Comparison of ENCODE assay signal across 7 mouse cellular contexts in the genomic region with DNA sequence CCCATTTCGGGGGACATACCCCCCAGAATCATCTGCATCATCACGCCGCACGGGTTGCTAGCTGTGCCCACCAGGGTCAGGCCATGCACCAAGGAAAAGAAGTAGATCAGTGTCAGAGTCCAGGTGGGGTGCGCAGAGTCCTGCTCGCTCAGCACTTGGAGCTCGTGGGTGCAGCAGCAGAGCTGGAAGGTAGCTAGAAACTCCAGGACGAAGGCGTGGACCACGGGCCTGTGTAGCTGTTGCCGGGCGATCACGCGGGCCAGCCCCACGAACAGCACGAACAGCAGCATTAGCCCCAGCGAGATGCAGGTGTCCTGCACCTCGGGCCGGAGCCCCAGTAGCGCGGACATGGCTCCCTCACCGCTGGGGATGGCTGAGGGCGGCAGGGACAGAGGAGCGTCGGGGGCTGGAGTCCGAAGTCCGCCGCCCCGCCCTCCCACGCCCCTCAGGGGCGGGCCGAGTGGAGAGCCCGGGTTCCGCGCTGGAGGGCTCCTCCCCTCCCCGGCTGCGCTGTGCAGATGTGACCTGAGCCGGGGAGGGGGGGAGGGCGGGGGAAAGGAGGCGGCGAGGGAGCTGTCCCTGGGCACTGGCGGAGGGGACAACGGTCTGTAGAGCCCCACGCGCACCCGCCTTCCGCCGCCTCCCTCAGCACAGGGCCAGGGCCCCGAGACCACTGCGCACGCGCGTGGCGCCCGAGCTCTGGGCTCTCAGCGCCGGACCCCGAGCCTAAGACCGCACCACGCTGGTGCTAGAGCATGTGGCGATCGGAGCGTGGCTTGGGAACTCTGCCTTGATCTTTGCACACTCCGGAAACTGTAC. TPM values are rescaled to one million over a fixed set of nuclear protein-coding genes. Genes with fewer than 3 reads are reported as not detected.
A peak's percentile ranks its signal among the peaks of the same experiment; 100 is the strongest.
DNase-seq lines count a peak whose midpoint lies in the region; ATAC-seq lines count a peak whose summit lies in the region.

Aqp11 (minus strand) TSS at position 652 of the 819 bp plus-strand sequence.

- intact Hi-C loops in gastrocnemius, postnatal 36 days (cut with DNase I): no loop called here
- intact Hi-C loops in left cerebral cortex, postnatal 36 days (cut with DNase I): no loop called here

- H3K9ac ChIP-seq in intestine, embryonic 14.5 days (ENCODE audit: low read length): peak within 1 kb of the TSS; percentile 44

- WGBS in intestine, embryonic 14.5 days: under 1% methylated on average over 55 of the region's 64 CpGs
- under 1% methylated on average over 60 of the region's 64 CpGs for WGBS in midbrain, embryonic 10.5 days

- 0 out of 2 replicates have a peak, but pooled peaks cover 3% of the 10 kb centered on the region for H3K27me3 ChIP-seq in intestine, embryonic 14.5 days (replicated peaks; ENCODE audit: control insufficient read depth, insufficient read depth, low read length)
- peaks cover 28% of the 10 kb centered on the region for H3K27me3 ChIP-seq in midbrain, embryonic 10.5 days (ENCODE audit: low read depth, poor library complexity, severe bottlenecking)

- H3K4me1 ChIP-seq in intestine, embryonic 14.5 days (replicated peaks; ENCODE audit: control insufficient read depth, insufficient read depth, low read length): 0 out of 2 replicates have a peak, but pooled peaks cover 4% of the 10 kb centered on the region
- H3K4me1 ChIP-seq in midbrain, embryonic 10.5 days: peaks cover 63% of the 10 kb centered on the region

- ATAC-seq in intestine, embryonic 14.5 days (replicated peaks; ENCODE audit: low FRiP score, low TSS enrichment, low read depth): peak; percentile 95

- peak within 1 kb of the TSS; percentile 69 for H3K4me2 ChIP-seq in intestine, embryonic 14.5 days (ENCODE audit: low read length)

- H3K36me3 ChIP-seq in intestine, embryonic 14.5 days (ENCODE audit: control insufficient read depth, insufficient read depth, low read length): no peaks in the 10 kb centered on the region
- no peaks in the 10 kb centered on the region for H3K36me3 ChIP-seq in midbrain, embryonic 10.5 days

- H3K27ac ChIP-seq in intestine, embryonic 14.5 days (ENCODE audit: low read depth): no peak within 1 kb of the TSS
- H3K27ac ChIP-seq in midbrain, embryonic 10.5 days (replicated peaks): peak within 1 kb of the TSS; percentile 83

- DNase-seq in adrenal gland, adult 8-10 months: peak; percentile 86
- peak; percentile 95 for DNase-seq in embryo, embryonic 11 days
- DNase-seq in gastrocnemius, postnatal 36 days: peak; percentile 80 to 82
- DNase-seq in intestine, embryonic 14.5 days (ENCODE audit: low spot score): peak; percentile 90
- peak; percentile 81 to 85 for DNase-seq in left cerebral cortex, postnatal 36 days (ENCODE audit: low spot score in 2 of 2)
- peak; percentile 88 for DNase-seq in midbrain, embryonic 10.5 days (ENCODE audit: low spot score)
- peak; percentile 76 for DNase-seq in right cerebral cortex, postnatal 4 days

- no peaks in the 10 kb centered on the region for H3K9me3 ChIP-seq in intestine, embryonic 14.5 days (ENCODE audit: control insufficient read depth, low read length)
- no peaks in the 10 kb centered on the region for H3K9me3 ChIP-seq in midbrain, embryonic 10.5 days (replicated peaks)

- peak within 1 kb of the TSS; percentile 60 for H3K4me3 ChIP-seq in intestine, embryonic 14.5 days (ENCODE audit: low read depth, low read length)
- H3K4me3 ChIP-seq in midbrain, embryonic 10.5 days: peak within 1 kb of the TSS; percentile 73

RNA-seq across cellular contexts. Expression of gene Aqp11, which starts in this region (rescaled TPM):
- 1 to 10 TPM; 1.8 to 6.1 (median 3.3) TPM for total RNA-seq in adrenal gland, adult 8-10 months (2022)
- total RNA-seq in gastrocnemius, postnatal 36 days (2021): 1 to 10 TPM in 1 of 2 experiments, under 1 TPM in 1; 0.74 to 2.2 TPM
- 19.7 and 26.3 TPM in 2 replicates for polyA plus RNA-seq in intestine, embryonic 14.5 days (2014; fragmentation: Nextera tagmentation; extraction: Ambion mirVana)
- total RNA-seq in left cerebral cortex, postnatal 36 days (2021): 10 to 100 TPM; 22.1 to 23.3 TPM
- 5.3 and 5.7 TPM in 2 replicates for polyA plus RNA-seq in midbrain, embryonic 10.5 days (2016; fragmentation: Nextera tagmentation; extraction: Ambion mirVana)
